Mouse (Mus musculus) stomach, postnatal 0 days (tissue): ENCODE measurements at regions not wholly inside any gene's neighbourhood (a gene's known extent, or its start where the extent isn't known, plus 50 kb on each side); places are given as distances from the start of the nearest gene placed in this dataset.

Experiments used
- ATAC-seq: fragments of 200-750 bp; cut with Nextera tagmentation; 2 replicates; pipeline ENCODE4 v1.8.0; 2017; ENCODE audit not compliant: low FRiP score, low TSS enrichment
- DNase-seq: peaks from one replicate; pipeline ENCODE4 v3.0.0-alpha.2; 2016; ENCODE audit warnings: low spot score
- H3K27ac ChIP-seq: fragments of 300-500 bp; sonication (generic); replicated peaks from 2 replicates; pipeline ENCODE4 v1.5.1; 2014; ENCODE audit warnings: mild to moderate bottlenecking, control low read depth
- H3K27me3 ChIP-seq: fragments of 300-500 bp; sonication (generic); 2 replicates; pipeline ENCODE4 v1.6.1; 2014; ENCODE audit warnings: low read length; ENCODE audit not compliant: control insufficient read depth, insufficient read depth
- H3K36me3 ChIP-seq: fragments of 300-500 bp; sonication (generic); 2 replicates; pipeline ENCODE4 v1.6.1; 2014; ENCODE audit warnings: low read length, mixed read lengths; ENCODE audit not compliant: control insufficient read depth, insufficient read depth
- H3K4me1 ChIP-seq: fragments of 300-500 bp; sonication (generic); replicated peaks from 2 replicates; pipeline ENCODE4 v1.6.1; 2014; ENCODE audit warnings: antibody characterized with exemption; ENCODE audit not compliant: control insufficient read depth, insufficient read depth
- H3K4me2 ChIP-seq: fragments of 300-500 bp; sonication (generic); replicated peaks from 2 replicates; pipeline ENCODE4 v1.6.1; 2014; ENCODE audit warnings: low read depth, mild to moderate bottlenecking, control low read depth, moderate library complexity
- H3K4me3 ChIP-seq: fragments of 300-500 bp; sonication (generic); 2 replicates; pipeline ENCODE4 v1.5.1; 2014; ENCODE audit warnings: low read depth, low read length, control low read depth
- H3K9ac ChIP-seq: fragments of 300-500 bp; sonication (generic); 2 replicates; pipeline ENCODE4 v1.6.1; 2014; ENCODE audit warnings: mild to moderate bottlenecking, low read length, control low read depth, mixed read lengths
- H3K9me3 ChIP-seq: fragments of 300-500 bp; sonication (generic); 2 replicates; pipeline ENCODE4 v1.6.1; 2016; ENCODE audit warnings: low read length; ENCODE audit not compliant: control insufficient read depth
- CTCF ChIP-seq: IDR thresholded peaks from 2 replicates; pipeline ENCODE4 v1.5.1; 2016; ENCODE audit warnings: antibody characterized with exemption, low read depth, mild to moderate bottlenecking, moderate library complexity
- EP300 ChIP-seq: optimal IDR thresholded peaks from 2 replicates; pipeline ENCODE3; 2016; ENCODE audit warnings: antibody characterized with exemption
- WGBS: fragments of 180-500 bp; shearing (Covaris S2); extraction: QIAGEN DNeasy Blood & Tissue Kit; methylation state at CpG from one replicate; pipeline ENCODE4 v1.1.7; 2014; 5-methylcytosine and 5-hydroxymethylcytosine counted together

GRCm38 (mm10) chr12:29248459-29248858 lies 279.7 kb upstream of the Myt1l start:
- no peaks in the 10 kb centered on the region for H3K27me3 ChIP-seq
- DNase-seq = no peak
- H3K27ac ChIP-seq = no peak overlapping the region
- H3K9me3 ChIP-seq = no peaks in the 10 kb centered on the region
- WGBS = 84% methylated on average over 10 of the region's 10 CpGs
- no peak overlapping the region for H3K4me2 ChIP-seq
- TF ChIP-seq CTCF = peak; percentile 16; the same call in 1 of the 2 replicates
- TF ChIP-seq EP300 = no peak
- no peaks in the 10 kb centered on the region for H3K36me3 ChIP-seq
- H3K4me3 ChIP-seq = no peak overlapping the region
- H3K9ac ChIP-seq = no peak overlapping the region
- ATAC-seq = no peak
- no peaks in the 10 kb centered on the region for H3K4me1 ChIP-seq

DNA sequence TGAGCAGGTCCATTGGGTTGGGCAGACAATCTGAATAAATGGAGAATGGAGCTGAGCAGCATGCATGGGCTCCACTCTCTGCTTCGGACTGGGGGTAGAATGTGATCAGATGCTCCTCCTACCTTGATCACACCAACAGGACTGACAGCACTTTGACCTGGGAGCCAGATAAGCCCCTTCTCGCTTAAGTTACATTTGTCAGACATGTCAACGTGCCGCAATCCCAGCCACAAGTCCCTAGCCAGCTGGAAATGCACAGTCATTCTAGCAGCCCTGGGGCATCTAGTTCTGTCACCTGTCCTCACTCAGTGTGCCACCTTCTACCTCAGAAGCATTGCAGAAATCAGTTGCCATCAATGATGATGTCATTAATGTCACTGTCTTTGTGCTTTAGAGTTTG lies 272.1 kb upstream of the Myt1l start:
- H3K4me2 ChIP-seq = no peak overlapping the region
- no peaks in the 10 kb centered on the region for H3K27me3 ChIP-seq
- no peak overlapping the region for H3K9ac ChIP-seq
- no peaks in the 10 kb centered on the region for H3K36me3 ChIP-seq
- no peaks in the 10 kb centered on the region for H3K4me1 ChIP-seq
- no peak overlapping the region for H3K4me3 ChIP-seq
- no peak for ATAC-seq
- DNase-seq = no peak
- no peak overlapping the region for H3K27ac ChIP-seq
- no peak for TF ChIP-seq CTCF
- TF ChIP-seq EP300 = no peak
- no peaks in the 10 kb centered on the region for H3K9me3 ChIP-seq
- WGBS = 84% methylated on average over 4 of the region's 4 CpGs

GRCm38 (mm10) chr12:29257011-29257734 lies 271.0 kb upstream of the Myt1l start:
- TF ChIP-seq EP300 = no peak
- no peak for TF ChIP-seq CTCF
- 39% methylated on average over 7 of the region's 7 CpGs for WGBS
- Histone ChIP-seq H3K4me3 (no peak overlapping the region), H3K9me3 (no peaks in the 10 kb centered on the region), H3K9ac (no peak overlapping the region), H3K36me3 (no peaks in the 10 kb centered on the region), H3K4me1 (no peaks in the 10 kb centered on the region), H3K27me3 (no peaks in the 10 kb centered on the region), H3K4me2 (no peak overlapping the region), H3K27ac (no peak overlapping the region)
- DNase-seq (no peak), ATAC-seq (no peak)

GRCm38 (mm10) chr12:29257735-29258547 lies 270.2 kb upstream of the Myt1l start:
- no peak overlapping the region for H3K27ac ChIP-seq
- no peaks in the 10 kb centered on the region for H3K9me3 ChIP-seq
- peak; percentile 48 for DNase-seq
- ATAC-seq = no peak
- WGBS = 30% methylated on average over 16 of the region's 16 CpGs
- no peaks in the 10 kb centered on the region for H3K36me3 ChIP-seq
- H3K4me2 ChIP-seq = no peak overlapping the region
- no peak for TF ChIP-seq EP300
- TF ChIP-seq CTCF = no peak
- no peak overlapping the region for H3K4me3 ChIP-seq
- H3K9ac ChIP-seq = no peak overlapping the region
- no peaks in the 10 kb centered on the region for H3K4me1 ChIP-seq
- no peaks in the 10 kb centered on the region for H3K27me3 ChIP-seq

GRCm38 (mm10) chr12:29258548-29258874 lies 269.7 kb upstream of the Myt1l start:
- no peak for TF ChIP-seq EP300
- no peak for TF ChIP-seq CTCF
- Histone ChIP-seq H3K36me3 (no peaks in the 10 kb centered on the region), H3K27me3 (no peaks in the 10 kb centered on the region), H3K27ac (no peak overlapping the region), H3K9ac (no peak overlapping the region), H3K4me1 (no peaks in the 10 kb centered on the region), H3K9me3 (no peaks in the 10 kb centered on the region), H3K4me3 (no peak overlapping the region), H3K4me2 (no peak overlapping the region)
- ATAC-seq (no peak), DNase-seq (no peak)

- WGBS = 47% methylated on average over 7 of the region's 7 CpGs
- Histone ChIP-seq H3K9ac (no peak overlapping the region), H3K27ac (no peak overlapping the region), H3K9me3 (no peaks in the 10 kb centered on the region), H3K27me3 (no peaks in the 10 kb centered on the region), H3K4me2 (no peak overlapping the region), H3K4me3 (no peak overlapping the region), H3K36me3 (no peaks in the 10 kb centered on the region), H3K4me1 (no peaks in the 10 kb centered on the region)
- DNase-seq (no peak), ATAC-seq (no peak)
- no peak for TF ChIP-seq CTCF
- TF ChIP-seq EP300 = no peak
Observed at GRCm38 (mm10) chr12:29258966-29259365, 269.2 kb upstream of the Myt1l start.
